Mouse (Mus musculus): Measurements from ENCODE around the gene Plin3. TPM values are rescaled to one million over a fixed set of nuclear protein-coding genes. Genes with fewer than 3 reads are reported as not detected.
"Not testable (repeated sequence)": the region's sequence is repeated elsewhere in the genome, so short reads cannot be mapped to it uniquely, and the experiment has no call there.

The Plin3 gene
- polyA plus RNA-seq, 1 experiment from 2014 or later, result 14.8 TPM

GRCm38 (mm10) chr17:56269741-56270140 lies 22.9 kb downstream of the Plin3 start:
- WGBS, result 72% methylated on average over 3 of the region's 3 CpGs
- ATAC-seq, result no peak; the same call in none of the 2 replicates

DNA sequence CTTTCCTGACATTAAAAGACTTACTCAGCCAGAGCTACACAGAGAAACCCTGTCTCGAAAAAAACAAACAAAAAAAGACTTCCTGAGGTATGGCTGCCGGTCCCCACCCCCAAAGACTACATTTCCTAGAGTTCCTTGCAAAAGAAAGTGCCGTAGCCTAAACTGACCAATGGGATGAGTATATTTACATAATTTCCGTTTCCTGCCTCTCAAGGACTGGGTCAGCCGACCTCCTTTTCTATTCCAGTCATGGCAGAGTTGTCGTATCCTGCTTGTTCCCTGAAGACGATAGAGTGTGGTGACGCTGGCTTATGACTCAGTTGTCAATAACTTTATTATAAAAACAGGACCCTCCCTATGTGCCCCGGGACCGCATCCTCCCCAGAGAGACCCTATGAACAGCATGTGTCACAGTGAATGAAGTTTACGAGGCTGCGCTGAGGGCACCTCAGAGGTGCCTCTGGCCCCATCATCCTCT lies 23.5 kb downstream of the Plin3 start:
- Histone ChIP-seq H3K4me3 (replicated peaks) (peak overlapping the region; percentile 40), H3K9ac (replicated peaks) (peak overlapping the region; percentile 64), H3K36me3 (peaks cover 12% of the 10 kb centered on the region), H3K4me2 (replicated peaks) (peak overlapping the region; percentile 70), H3K9me3 (no peaks in the 10 kb centered on the region), H3K4me1 (replicated peaks) (peaks cover 10% of the 10 kb centered on the region), H3K27ac (peak overlapping the region; percentile 83), H3K27me3 (no peaks in the 10 kb centered on the region)
- WGBS, result 23% methylated on average over 12 of the region's 12 CpGs
- ATAC-seq, result peak; percentile 87

More at GRCm38 (mm10) chr17:56269741-56270140, 22.9 kb downstream of the Plin3 start:
- Histone ChIP-seq H3K9me3 (no peaks in the 10 kb centered on the region), H3K9ac (replicated peaks) (peak overlapping the region; percentile 64), H3K4me2 (replicated peaks) (peak overlapping the region; percentile 70), H3K4me3 (replicated peaks) (peak overlapping the region; percentile 40), H3K4me1 (replicated peaks) (peaks cover 10% of the 10 kb centered on the region), H3K36me3 (peaks cover 10% of the 10 kb centered on the region), H3K27me3 (no peaks in the 10 kb centered on the region), H3K27ac (peak overlapping the region; percentile 83)

- H3K4me2 ChIP-seq (replicated peaks), result no peak overlapping the region
- peaks cover 32% of the 10 kb centered on the region for H3K36me3 ChIP-seq
- no peaks in the 10 kb centered on the region for H3K9me3 ChIP-seq
- ATAC-seq, result no peak
- no peaks in the 10 kb centered on the region for H3K27me3 ChIP-seq
- no peak overlapping the region for H3K4me3 ChIP-seq (replicated peaks)
- peaks cover 26% of the 10 kb centered on the region for H3K4me1 ChIP-seq (replicated peaks)
- no peak overlapping the region for H3K27ac ChIP-seq
- H3K9ac ChIP-seq (replicated peaks), result no peak overlapping the region
- 75% methylated on average over 3 of the region's 3 CpGs for WGBS
These were observed 26.4 kb downstream of the Plin3 start for GRCm38 (mm10) chr17:56266271-56266670.

DNA sequence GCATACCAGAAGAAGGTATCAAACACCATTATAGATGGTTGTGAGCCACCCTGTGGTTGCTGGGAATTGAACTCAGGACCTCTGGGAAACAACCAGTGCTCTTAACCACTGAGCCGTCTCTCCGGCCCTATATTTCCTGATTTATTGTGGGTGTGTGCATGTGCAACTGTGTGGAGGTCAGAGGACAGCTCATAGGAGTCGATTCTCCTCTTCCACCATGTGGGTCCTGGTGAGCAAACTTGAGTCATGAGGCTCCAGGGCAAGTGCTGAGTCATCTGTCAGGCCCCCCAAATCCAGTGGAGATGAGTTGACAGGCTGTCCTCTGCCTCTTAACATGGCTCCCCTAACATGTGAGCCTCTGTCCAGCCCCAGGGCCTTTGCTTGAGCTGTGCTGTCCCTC lies 26.8 kb downstream of the Plin3 start:
- no peak for ATAC-seq
- WGBS, result 92% methylated on average over 3 of the region's 3 CpGs
- Histone ChIP-seq H3K36me3 (peaks cover 33% of the 10 kb centered on the region), H3K27ac (no peak overlapping the region), H3K4me1 (replicated peaks) (peaks cover 30% of the 10 kb centered on the region), H3K4me2 (replicated peaks) (no peak overlapping the region), H3K4me3 (replicated peaks) (no peak overlapping the region), H3K27me3 (no peaks in the 10 kb centered on the region), H3K9ac (replicated peaks) (no peak overlapping the region), H3K9me3 (no peaks in the 10 kb centered on the region)

- no peak for ATAC-seq
- Histone ChIP-seq H3K9me3 (no peaks in the 10 kb centered on the region), H3K4me2 (replicated peaks) (no peak overlapping the region), H3K9ac (replicated peaks) (no peak overlapping the region), H3K4me1 (replicated peaks) (peaks cover 39% of the 10 kb centered on the region), H3K27ac (no peak overlapping the region), H3K36me3 (peaks cover 41% of the 10 kb centered on the region), H3K4me3 (replicated peaks) (no peak overlapping the region), H3K27me3 (no peaks in the 10 kb centered on the region)
- 88% methylated on average over 4 of the region's 4 CpGs for WGBS
These were observed 27.7 kb downstream of the Plin3 start for GRCm38 (mm10) chr17:56265011-56265410.

DNA sequence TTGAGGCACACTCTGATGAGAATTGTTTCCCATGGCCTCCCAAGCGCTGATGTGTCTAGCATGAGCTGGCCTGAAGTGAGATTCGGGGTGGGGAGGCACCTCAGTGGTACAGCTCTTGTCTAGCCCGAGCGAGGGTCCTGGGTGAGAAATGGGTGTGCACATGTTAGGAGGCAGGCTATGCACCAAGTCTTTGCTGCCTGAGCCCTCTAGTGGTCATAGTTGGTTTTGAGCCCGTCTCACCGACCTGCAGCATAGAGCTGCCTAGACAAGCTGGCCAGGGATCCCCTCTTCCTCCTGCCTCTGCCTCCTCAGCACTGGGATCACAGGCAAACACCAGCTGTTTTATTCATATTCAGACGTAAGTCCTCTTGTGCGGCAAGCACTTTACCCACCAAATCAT lies 28.7 kb downstream of the Plin3 start:
- peak; percentile 71 for ATAC-seq
- no peak overlapping the region for H3K4me2 ChIP-seq (replicated peaks)
- H3K27me3 ChIP-seq, result no peaks in the 10 kb centered on the region
- peaks cover 42% of the 10 kb centered on the region for H3K4me1 ChIP-seq (replicated peaks)
- 19% methylated on average over 8 of the region's 8 CpGs for WGBS
- H3K27ac ChIP-seq, result no peak overlapping the region
- peaks cover 51% of the 10 kb centered on the region for H3K36me3 ChIP-seq
- H3K4me3 ChIP-seq (replicated peaks), result no peak overlapping the region
- no peak overlapping the region for H3K9ac ChIP-seq (replicated peaks)
- no peaks in the 10 kb centered on the region for H3K9me3 ChIP-seq

GRCm38 (mm10) chr17:56262645-56263094 lies 30.0 kb downstream of the Plin3 start:
- no peak overlapping the region for H3K9ac ChIP-seq (replicated peaks)
- H3K36me3 ChIP-seq, result peaks cover 64% of the 10 kb centered on the region

DNA sequence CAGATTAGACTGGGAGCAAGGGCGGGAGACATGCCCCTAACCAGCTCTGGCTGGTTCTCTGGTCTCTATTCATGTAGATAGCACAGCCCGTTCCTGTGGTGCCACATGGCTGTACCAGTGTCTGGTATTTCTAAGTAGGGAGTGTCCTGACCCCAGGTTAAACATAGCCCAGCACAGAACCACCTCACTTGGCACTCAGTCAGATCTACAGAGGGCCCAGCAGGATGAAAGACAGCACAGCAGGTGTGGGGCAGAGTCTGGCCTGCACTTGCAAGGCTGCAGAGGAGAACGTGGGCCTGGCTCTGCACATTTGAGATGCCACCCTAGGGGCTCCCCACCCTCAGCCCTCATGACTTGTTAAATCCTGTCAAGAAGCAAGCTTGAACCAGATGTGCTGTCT lies 31.5 kb downstream of the Plin3 start:
- H3K9me3 ChIP-seq, result no peaks in the 10 kb centered on the region
- peaks cover 57% of the 10 kb centered on the region for H3K4me1 ChIP-seq (replicated peaks)
- ATAC-seq, result no peak
- no peaks in the 10 kb centered on the region for H3K27me3 ChIP-seq
- H3K36me3 ChIP-seq, result peaks cover 64% of the 10 kb centered on the region
- H3K4me3 ChIP-seq (replicated peaks), result no peak overlapping the region; the same call in 1 of the 2 replicates
- H3K4me2 ChIP-seq (replicated peaks), result 0 out of 2 replicates have a peak overlapping the region, but pooled peaks have one; percentile 15
- H3K27ac ChIP-seq, result no peak overlapping the region
- peak overlapping the region; percentile 23; the same call in 1 of the 2 replicates for H3K9ac ChIP-seq (replicated peaks)
- WGBS, result 77% methylated on average over 3 of the region's 3 CpGs

More at GRCm38 (mm10) chr17:56262645-56263094, 30.0 kb downstream of the Plin3 start:
- Histone ChIP-seq H3K27me3 (no peaks in the 10 kb centered on the region), H3K4me1 (replicated peaks) (peaks cover 52% of the 10 kb centered on the region), H3K27ac (no peak overlapping the region), H3K4me2 (replicated peaks) (no peak overlapping the region), H3K4me3 (replicated peaks) (no peak overlapping the region), H3K9me3 (no peaks in the 10 kb centered on the region)
- ATAC-seq, result no peak
- 86% methylated on average over 3 of the region's 3 CpGs for WGBS

DNA sequence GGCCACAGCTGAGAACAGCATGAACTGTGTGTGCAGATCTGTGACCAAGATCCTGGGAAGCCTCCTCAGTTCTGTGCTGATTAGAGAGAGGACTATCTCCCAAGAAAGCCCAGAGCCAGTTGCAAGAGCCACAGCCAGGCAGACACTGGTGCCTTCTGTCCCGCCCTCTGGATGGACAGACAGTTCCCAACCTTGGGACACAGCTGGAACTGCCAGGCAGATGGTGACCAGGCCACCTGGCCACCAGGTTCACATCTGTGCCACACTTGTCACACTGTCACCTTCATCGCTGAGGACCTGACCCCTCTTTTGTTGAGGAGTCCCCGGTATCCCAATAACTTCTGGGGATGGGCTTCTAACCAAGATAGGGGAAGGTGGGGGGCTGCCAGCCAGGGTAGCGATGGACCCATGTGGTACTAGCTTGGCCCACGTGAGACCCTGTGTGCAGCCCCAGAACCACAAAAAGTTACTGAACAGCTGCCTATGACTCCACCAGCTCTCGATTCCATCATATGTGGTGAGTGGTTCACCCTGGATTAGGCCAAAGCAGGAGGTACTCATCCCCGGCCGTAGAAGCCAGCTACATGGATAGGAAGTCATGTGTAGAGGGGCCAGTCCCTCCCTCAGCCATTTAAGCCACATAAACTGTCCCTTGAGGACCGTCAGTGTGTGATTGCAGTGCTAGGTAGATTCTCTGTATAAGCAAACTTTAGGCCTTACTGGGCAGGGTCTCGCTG lies 33.2 kb downstream of the Plin3 start:
- ATAC-seq, result no peak
- Histone ChIP-seq H3K9me3 (no peaks in the 10 kb centered on the region), H3K27ac (no peak overlapping the region), H3K4me2 (replicated peaks) (peak overlapping the region; percentile 98), H3K27me3 (no peaks in the 10 kb centered on the region), H3K4me1 (replicated peaks) (peaks cover 57% of the 10 kb centered on the region), H3K36me3 (peaks cover 54% of the 10 kb centered on the region), H3K9ac (replicated peaks) (peak overlapping the region; percentile 36; the same call in 1 of the 2 replicates), H3K4me3 (replicated peaks) (0 out of 2 replicates have a peak overlapping the region, but pooled peaks have one; percentile 1)
- 95% methylated on average over 10 of the region's 10 CpGs for WGBS

GRCm38 (mm10) chr17:56258812-56259211 lies 33.9 kb downstream of the Plin3 start:
- H3K4me3 ChIP-seq (replicated peaks), result 0 out of 2 replicates have a peak overlapping the region, but pooled peaks have one; percentile 1
- H3K9ac ChIP-seq (replicated peaks), result peak overlapping the region; percentile 36; the same call in 1 of the 2 replicates
- WGBS, result 73% methylated on average over 2 of the region's 2 CpGs
- H3K36me3 ChIP-seq, result peaks cover 54% of the 10 kb centered on the region
- not testable (repeated sequence) for H3K9me3 ChIP-seq, H3K27ac ChIP-seq, H3K27me3 ChIP-seq, ATAC-seq
- peaks cover 57% of the 10 kb centered on the region for H3K4me1 ChIP-seq (replicated peaks)
- peak overlapping the region; percentile 98 for H3K4me2 ChIP-seq (replicated peaks)

DNA sequence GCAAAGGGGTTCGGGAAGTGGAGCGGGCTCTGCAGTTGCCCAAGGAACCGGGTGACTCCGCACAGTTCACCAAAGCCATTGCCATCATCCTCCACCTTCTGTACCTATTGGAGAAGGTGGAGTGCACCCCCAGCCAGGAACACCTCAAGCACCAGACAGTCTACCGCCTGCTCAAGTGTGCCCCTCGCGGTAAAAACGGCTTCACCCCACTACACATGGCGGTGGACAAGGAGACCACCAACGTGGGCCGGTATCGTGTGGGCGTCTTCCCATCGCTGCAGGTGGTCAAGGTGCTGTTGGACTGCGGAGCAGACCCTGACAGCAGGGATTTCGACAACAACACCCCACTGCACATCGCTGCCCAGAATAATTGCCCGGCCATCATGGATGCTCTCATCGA lies 34.4 kb downstream of the Plin3 start:
- Histone ChIP-seq H3K4me3 (replicated peaks) (0 out of 2 replicates have a peak overlapping the region, but pooled peaks have one; percentile 5), H3K36me3 (peaks cover 54% of the 10 kb centered on the region), H3K4me1 (replicated peaks) (peaks cover 57% of the 10 kb centered on the region), H3K4me2 (replicated peaks) (peak overlapping the region; percentile 98)
- H3K9ac ChIP-seq (replicated peaks); H3K9me3 ChIP-seq; ATAC-seq; H3K27ac ChIP-seq; H3K27me3 ChIP-seq: not testable (repeated sequence)
- WGBS, result 96% methylated on average over 19 of the region's 19 CpGs

- Histone ChIP-seq H3K4me1 (replicated peaks) (peaks cover 50% of the 10 kb centered on the region), H3K27ac (peak overlapping the region; percentile 78)
These were observed 35.3 kb downstream of the Plin3 start for GRCm38 (mm10) chr17:56257181-56257894.

More at GRCm38 (mm10) chr17:56257181-56257894, 35.3 kb downstream of the Plin3 start:
- Histone ChIP-seq H3K36me3 (peaks cover 45% of the 10 kb centered on the region), H3K9me3 (no peaks in the 10 kb centered on the region), H3K4me2 (replicated peaks) (peak overlapping the region; percentile 98), H3K9ac (replicated peaks) (peak overlapping the region; percentile 79), H3K4me3 (replicated peaks) (peak overlapping the region; percentile 72), H3K27me3 (no peaks in the 10 kb centered on the region)
- ATAC-seq, result peak; percentile 7
- WGBS, result 13% methylated on average over 58 of the region's 58 CpGs

Data from midbrain, embryonic 13.5 days (tissue).